Mouse (Mus musculus) small intestine, adult 2 months (tissue): ENCODE results near the gene Plekhg2. TPM values are rescaled to one million over a fixed set of nuclear protein-coding genes. Genes with fewer than 3 reads are reported as not detected.
A peak's percentile ranks its signal among the peaks of the same experiment; 100 is the strongest.

ENCODE experiments used
- H3K27ac ChIP-seq: fragments of 200-500 bp; 2 replicates; pipeline ENCODE4 v1.5.1; 2012; ENCODE audit warnings: low read depth, low read length, control low read depth, inconsistent platforms; ENCODE audit not compliant: insufficient read depth
- H3K27me3 ChIP-seq: fragments of 200-500 bp; 2 replicates; pipeline ENCODE4 v1.6.1; 2012; ENCODE audit warnings: mild to moderate bottlenecking, moderate library complexity, low read length, inconsistent platforms; ENCODE audit not compliant: control insufficient read depth, insufficient read depth
- H3K36me3 ChIP-seq: fragments of 200-500 bp; 2 replicates; pipeline ENCODE4 v1.6.1; 2012; ENCODE audit warnings: mild to moderate bottlenecking, low read length, control low read depth, inconsistent platforms; ENCODE audit not compliant: control insufficient read depth, insufficient read depth
- H3K4me1 ChIP-seq: fragments of 200-500 bp; 2 replicates; pipeline ENCODE4 v1.6.1; 2012; ENCODE audit warnings: low read length, inconsistent platforms, mixed read lengths; ENCODE audit not compliant: control insufficient read depth, insufficient read depth, insufficient read length
- H3K4me3 ChIP-seq: fragments of 200-500 bp; 2 replicates; pipeline ENCODE4 v1.5.1; 2012; ENCODE audit warnings: low read depth, mild to moderate bottlenecking, control low read depth, inconsistent platforms, low read length, moderate library complexity
- CTCF ChIP-seq: fragments of 200-500 bp; IDR thresholded peaks from 2 replicates; pipeline ENCODE4 v1.5.1; 2012; ENCODE audit warnings: low read depth, mild to moderate bottlenecking, control low read depth, inconsistent platforms, low read length, moderate library complexity, mixed read lengths; ENCODE audit not compliant: insufficient replicate concordance, insufficient read length; ENCODE audit errors: extremely low read depth
- POLR2A ChIP-seq: fragments of 200-500 bp; IDR thresholded peaks from 2 replicates; pipeline ENCODE4 v1.6.1; 2012; ENCODE audit warnings: low read depth, mild to moderate bottlenecking, control low read depth, inconsistent platforms, low read length, moderate library complexity
- WGBS: fragments of 180-500 bp; shearing (Covaris S2); methylation state at CpG from one replicate; pipeline ENCODE4 v1.1.7; 2018; 5-methylcytosine and 5-hydroxymethylcytosine counted together
- polyA plus RNA-seq: library from polyadenylated mRNA; depleted of rRNA; stranded (reverse); fragments of >200 nt; gene quantifications from 2 replicates; pipeline ENCODE4 v1.2.3, GENCODE M21; 2012

The Plekhg2 gene
- polyA plus RNA-seq, 1 experiment = 58.2 TPM

DNA sequence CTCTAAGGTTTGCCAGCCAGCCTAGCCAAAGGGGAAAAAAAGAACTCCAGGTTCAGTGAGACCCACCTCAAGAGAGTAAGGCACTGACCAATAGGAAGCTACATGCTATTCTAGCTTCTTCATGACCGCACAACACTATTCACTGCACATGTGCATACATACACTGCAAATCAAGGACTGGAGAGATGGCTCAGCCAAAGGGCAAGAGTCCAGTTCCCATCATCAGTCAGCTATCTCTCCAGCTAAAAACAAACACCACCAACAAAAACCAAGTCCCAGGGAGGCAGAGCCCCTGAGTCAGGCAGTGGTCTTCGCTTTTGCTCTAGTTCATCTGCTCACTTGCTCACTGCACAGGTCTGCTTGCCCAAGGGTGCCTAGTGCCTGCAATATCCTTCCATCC, 44.1 kb downstream of the Plekhg2 start:
- Histone ChIP-seq H3K27ac (no peak overlapping the region), H3K4me3 (no peak overlapping the region), H3K36me3 (peaks cover 64% of the 10 kb centered on the region), H3K4me1 (no peaks in the 10 kb centered on the region), H3K27me3 (no peaks in the 10 kb centered on the region)
- 92% methylated on average over 2 of the region's 2 CpGs for WGBS
- TF ChIP-seq CTCF (no peak), POLR2A (no peak)

DNA sequence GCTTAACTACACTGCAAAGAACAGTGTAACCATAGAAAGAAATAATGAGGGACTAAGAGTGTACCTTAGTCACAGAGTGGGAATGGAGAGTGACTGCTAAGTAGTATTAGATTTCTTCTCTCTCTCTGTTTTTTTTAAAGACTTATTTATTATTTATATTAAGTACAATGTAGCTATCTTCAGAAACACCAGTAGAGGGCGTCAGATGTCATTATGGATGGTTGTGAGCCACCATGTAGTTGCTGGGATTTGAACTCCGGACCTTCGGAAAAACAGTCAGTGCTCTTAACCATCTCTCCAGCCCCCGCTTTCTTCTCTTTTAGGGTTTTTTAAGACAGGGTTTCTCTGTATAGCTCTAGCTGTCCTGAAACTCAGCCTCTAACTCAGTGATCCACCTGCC, 45.9 kb downstream of the Plekhg2 start:
- no peak for TF ChIP-seq CTCF
- no peak for TF ChIP-seq POLR2A
- Histone ChIP-seq H3K4me1 (no peaks in the 10 kb centered on the region), H3K27me3 (no peaks in the 10 kb centered on the region), H3K27ac (no peak overlapping the region), H3K36me3 (peaks cover 80% of the 10 kb centered on the region), H3K4me3 (no peak overlapping the region)
- 78% methylated on average over 4 of the region's 4 CpGs for WGBS

DNA sequence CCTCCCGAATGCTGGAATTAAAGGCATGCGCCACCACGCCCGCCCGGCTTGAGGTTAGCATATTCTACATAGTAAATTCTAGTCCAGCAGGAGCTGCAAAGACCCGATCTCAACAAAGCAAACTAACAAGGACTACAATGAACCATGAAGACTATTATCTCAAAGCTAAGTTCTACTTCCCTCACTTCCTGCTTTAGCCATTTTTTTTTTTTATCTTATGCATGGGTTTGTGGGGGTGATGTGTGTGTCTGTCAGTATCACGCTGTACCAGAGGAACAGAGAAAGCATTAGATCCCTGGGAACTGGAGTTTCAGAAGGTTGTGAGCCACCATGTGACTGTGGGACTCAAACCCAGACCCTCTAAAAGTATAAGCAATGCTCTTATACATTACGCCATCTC, 47.1 kb downstream of the Plekhg2 start:
- WGBS = 96% methylated on average over 8 of the region's 8 CpGs
- TF ChIP-seq POLR2A (no peak), CTCF (no peak)
- Histone ChIP-seq H3K27me3 (no peaks in the 10 kb centered on the region), H3K4me1 (no peaks in the 10 kb centered on the region), H3K4me3 (no peak overlapping the region), H3K27ac (no peak overlapping the region), H3K36me3 (peaks cover 79% of the 10 kb centered on the region)

DNA sequence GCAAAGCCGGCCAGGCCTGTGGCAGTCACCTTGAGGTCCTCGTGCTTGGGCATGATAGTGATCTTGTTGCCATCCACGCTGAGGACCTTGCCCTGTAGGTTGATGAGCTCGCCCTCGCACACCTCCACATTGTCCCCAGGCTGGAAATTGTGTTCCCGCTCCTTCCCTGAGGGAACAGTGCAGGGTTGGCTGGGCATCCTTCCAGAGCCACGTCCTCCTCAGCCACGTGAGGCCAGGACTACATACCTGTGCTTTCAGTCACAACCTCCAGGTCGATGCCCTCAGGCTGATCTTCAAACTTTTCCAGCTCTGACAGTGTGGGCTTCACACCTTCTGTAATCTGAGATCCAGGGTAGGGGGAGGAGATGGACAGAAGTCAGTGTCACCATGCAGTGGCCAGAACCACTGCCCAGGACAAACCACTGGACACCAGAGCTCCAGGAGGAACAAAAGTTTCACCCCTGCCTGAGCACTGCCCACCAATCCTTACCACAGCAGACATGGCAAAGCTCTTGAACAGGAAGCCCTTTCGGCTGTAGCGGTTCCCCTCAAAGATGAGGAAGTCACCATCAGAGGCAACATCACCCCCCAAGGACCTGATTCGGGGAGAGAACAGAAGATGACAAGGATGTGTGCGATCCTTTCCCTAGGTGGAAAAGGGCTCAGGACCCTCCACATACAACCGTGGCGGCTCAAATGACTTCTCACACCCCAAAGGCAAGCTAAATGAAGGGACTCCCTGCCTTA, 50.3 kb downstream of the Plekhg2 start:
- Histone ChIP-seq H3K4me3 (no peak overlapping the region), H3K27ac (no peak overlapping the region), H3K36me3 (peaks cover 86% of the 10 kb centered on the region), H3K4me1 (no peaks in the 10 kb centered on the region), H3K27me3 (no peaks in the 10 kb centered on the region)
- TF ChIP-seq CTCF (no peak), POLR2A (no peak)
- WGBS = 86% methylated on average over 15 of the region's 15 CpGs

DNA sequence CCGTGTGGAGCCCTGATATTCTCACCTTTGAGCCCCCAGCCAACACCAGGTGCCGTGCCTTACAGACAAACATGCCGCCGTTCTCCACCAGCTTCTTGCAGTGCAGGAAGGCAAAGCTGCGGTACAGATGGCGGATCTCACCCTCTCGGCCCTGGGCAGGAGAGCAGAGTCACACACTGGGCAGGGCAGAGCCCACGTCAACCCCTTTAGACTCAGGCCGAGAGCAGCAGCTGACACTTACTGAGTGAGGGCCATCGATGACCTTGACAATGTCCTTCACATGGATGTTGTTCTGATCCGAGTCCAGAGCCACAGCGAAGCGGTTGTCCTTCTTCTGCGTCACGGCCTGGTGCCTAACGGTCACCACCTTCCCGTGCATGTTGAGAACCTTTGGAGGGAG, 53.7 kb downstream of the Plekhg2 start:
- Histone ChIP-seq H3K4me1 (no peaks in the 10 kb centered on the region), H3K36me3 (peaks cover 85% of the 10 kb centered on the region), H3K27me3 (no peaks in the 10 kb centered on the region), H3K4me3 (no peak overlapping the region), H3K27ac (no peak overlapping the region)
- WGBS = 89% methylated on average over 17 of the region's 17 CpGs
- TF ChIP-seq CTCF = no peak
- TF ChIP-seq POLR2A = no peak

DNA sequence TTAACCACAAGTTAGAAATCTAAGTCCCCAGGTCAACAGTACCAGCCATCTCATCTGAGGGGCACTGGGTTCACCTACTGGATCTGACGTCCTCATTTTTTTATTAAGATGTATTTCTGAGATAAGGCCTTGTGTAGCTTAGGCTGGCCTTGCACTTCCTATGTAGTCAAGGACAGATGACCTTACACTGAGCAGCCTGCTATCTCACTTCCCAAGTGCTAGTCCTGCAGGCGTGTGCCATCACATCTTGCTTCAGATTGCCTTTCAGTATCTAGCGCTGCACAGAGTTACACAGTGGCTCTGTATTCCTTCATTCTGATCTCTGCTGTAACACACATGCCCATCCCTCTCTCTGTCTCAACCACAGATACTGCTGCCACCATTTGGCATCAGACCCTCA, 54.4 kb downstream of the Plekhg2 start:
- Histone ChIP-seq H3K27ac (no peak overlapping the region), H3K36me3 (peaks cover 79% of the 10 kb centered on the region), H3K4me1 (no peaks in the 10 kb centered on the region), H3K4me3 (no peak overlapping the region), H3K27me3 (no peaks in the 10 kb centered on the region)
- WGBS = 82% methylated on average over 3 of the region's 3 CpGs
- no peak for TF ChIP-seq POLR2A
- no peak for TF ChIP-seq CTCF

DNA sequence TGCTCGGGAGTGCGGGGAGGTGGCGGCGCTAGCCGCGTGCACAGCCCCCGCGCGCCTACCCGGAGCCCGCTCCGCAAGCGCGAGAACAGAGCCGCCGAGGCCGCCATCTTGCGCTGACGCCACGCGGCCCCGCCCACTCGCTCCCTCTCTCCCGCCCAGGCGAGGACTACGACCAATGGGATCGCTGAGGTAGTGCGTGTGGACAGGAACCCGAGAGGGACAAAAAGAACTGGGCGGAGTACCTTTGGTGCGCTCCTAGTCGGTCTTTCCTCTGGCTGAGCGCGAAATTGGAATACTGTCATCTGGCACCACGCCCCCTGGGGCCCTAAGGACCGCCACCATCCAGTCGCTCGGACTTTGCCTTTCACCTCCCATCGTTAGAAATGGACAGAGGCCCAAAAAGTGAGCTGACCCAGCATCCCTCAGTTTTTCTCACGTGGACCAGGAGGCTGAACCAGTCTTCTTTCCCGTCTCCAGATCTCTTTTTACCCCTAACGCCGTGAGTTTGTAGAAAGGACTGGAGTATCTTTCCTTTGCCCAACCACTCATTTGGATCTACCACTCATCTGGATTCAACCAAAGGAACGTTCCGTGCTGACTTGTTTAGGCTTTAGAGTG, 60.4 kb downstream of the Plekhg2 start, which contains the start of gene Timm50:
Gene Timm50, minus strand, starts transcription at position 147 of the 618 bp plus-strand sequence.
- H3K27ac ChIP-seq = no peak within 1 kb of the TSS
- peaks cover 37% of the 10 kb centered on the region for H3K36me3 ChIP-seq

More for the DNA sequence above, 60.4 kb downstream of the Plekhg2 start, which contains the start of gene Timm50:
- peak within 1 kb of the TSS; percentile 91 for H3K4me3 ChIP-seq
- TF ChIP-seq POLR2A = peak; percentile 69
- TF ChIP-seq CTCF = no peak
- peaks cover 8% of the 10 kb centered on the region for H3K4me1 ChIP-seq
- no peaks in the 10 kb centered on the region for H3K27me3 ChIP-seq
- WGBS = under 1% methylated on average over 45 of the region's 45 CpGs
